Mouse (Mus musculus) cerebellum, postnatal 14 days (tissue): Measurements from ENCODE around the gene Prr5l.

Experiments
- DNase-seq, 2 experiments: peaks; one replicate each; pipeline ENCODE4 v3.0.0; 2021; ENCODE audit warnings: mixed read lengths in 2 of 2

The Prr5l gene

DNA sequence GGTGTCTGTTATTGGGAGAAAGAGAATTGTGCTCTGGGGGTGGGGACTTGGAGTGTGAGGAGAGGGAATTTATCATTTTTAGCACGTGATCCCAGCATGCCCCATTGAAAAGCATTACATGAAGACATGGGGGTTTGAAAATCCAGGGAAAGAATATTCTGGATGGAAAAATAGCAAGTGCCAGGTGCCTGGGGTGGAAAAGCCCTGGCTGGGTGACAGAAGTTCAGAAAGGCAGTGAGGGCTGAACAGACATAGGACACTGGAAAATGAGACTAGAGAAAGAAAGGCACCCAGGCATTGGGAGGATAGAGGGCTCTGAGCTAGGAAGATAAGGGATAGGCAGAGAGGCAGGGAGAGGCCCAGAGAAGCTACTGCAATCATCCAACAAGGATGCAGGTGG, 62.0 kb downstream of the Prr5l start:
- DNase-seq = peak; percentile 39 to 47

DNA sequence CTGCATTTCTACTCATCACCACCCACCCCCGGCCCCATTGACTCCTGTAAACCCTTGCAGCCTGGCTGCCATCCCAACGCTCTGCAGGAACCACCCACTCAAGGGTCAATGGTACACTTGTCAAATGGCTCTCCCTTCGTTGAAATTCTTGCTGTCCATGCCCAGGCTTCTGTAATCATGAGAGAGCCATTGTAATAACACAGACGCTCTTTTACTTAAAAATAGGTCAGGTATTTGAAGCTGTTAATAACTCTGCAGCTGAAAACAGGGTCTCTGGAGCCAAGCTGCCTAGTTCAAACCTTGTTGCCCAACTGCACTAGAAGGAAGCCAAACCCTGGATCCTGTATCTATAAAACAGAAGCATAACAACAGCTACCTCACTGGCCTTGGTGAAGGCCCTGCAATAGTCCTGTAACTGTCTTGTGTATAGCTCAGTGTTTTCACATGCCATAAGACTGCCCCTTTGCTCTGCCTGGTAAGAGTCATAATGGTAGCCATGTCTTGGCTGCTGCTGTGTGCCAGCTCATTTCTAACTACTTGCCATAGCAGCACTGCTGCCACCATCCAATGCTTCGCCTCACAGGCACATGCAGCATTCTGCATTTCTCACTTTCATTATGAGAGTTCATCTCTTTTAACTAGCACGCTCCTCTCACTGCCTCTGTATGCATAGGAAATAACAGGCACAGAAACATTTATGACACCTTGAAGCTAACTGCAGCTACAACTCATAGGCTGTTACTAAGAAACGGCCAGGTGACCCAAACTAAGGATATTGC, 63.7 kb downstream of the Prr5l start:
- DNase-seq = no peak

DNA sequence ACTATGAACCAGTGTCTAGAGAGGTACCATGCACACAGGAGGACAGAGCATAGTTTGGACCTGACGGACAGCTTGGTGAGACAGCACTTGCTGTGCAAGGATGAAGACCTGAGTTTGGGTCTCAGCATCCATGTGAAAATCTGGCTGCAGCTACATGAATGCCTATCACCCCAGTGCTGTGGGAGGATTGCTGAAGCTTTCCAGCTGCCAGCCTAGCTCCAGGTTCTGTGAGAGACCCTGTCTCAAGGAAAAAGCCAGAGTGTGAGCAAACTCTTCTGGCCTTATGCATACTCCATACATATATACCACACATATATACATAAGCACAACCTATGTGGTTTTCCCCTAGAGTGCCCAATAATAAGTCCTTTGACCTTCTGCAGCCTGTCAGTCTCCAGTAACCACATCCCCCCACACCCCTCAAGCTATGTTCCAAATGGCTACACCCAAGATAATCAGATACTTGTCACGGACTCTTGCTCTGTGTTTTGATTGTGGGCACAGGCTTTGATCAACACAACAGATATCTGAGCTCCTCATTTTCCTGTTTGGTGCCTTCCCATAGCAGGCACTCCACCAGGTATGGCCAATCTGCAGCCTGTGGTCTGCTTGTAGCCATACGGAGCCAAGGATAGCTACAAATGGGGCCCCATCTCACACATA, 66.0 kb downstream of the Prr5l start:
- no peak for DNase-seq

DNA sequence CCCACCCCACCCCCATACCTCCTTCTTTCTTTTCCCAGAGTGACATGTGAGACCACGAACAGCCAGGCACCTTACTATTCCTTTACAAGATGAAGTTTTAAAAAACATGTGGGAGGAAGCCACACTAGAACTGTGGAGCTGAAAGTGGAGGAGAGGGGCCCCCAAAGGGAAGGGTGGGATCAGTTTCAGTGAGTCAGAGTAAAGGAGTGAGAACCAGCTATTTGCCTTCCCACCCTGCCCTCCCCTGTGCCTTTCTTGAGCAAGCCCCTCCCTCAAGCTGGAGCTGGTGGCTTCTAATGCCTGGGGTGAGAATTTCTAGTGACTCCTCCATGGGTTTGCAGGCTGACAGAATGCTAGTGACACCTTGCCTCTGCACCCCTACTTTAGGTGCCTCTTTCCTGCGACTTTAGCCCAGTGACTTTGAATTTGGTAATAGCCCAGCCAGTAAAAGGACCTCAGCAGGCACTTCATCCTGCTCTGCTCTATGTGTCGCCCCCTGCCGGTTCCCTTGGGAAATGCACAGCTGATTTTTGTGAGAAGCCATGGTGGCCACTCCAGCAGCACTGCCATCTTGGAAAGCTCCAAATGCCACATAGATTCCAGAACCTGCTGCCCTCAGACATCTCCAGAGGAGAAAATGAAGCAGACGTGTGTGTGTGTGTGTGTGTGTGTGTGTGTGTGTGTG, 67.4 kb downstream of the Prr5l start:
- DNase-seq = peak; percentile 16 to 50

DNA sequence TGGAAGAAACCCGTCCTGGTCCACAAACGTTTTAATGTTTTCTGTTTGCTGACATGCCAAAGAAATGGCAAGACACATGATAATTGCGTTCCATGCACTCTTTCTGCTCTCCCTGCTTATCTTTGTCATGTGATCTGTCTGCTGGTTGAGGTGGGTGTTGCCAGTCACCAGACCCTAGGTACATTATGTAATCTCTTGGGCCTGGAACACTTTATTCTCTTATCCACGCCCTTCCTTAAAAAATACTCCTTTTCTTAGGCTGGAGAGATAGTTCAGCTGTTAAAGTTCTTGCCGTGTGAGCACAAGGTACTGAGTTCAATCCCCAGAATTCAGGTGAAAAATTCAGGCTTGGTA, 68.6 kb downstream of the Prr5l start:
- no peak for DNase-seq

DNA sequence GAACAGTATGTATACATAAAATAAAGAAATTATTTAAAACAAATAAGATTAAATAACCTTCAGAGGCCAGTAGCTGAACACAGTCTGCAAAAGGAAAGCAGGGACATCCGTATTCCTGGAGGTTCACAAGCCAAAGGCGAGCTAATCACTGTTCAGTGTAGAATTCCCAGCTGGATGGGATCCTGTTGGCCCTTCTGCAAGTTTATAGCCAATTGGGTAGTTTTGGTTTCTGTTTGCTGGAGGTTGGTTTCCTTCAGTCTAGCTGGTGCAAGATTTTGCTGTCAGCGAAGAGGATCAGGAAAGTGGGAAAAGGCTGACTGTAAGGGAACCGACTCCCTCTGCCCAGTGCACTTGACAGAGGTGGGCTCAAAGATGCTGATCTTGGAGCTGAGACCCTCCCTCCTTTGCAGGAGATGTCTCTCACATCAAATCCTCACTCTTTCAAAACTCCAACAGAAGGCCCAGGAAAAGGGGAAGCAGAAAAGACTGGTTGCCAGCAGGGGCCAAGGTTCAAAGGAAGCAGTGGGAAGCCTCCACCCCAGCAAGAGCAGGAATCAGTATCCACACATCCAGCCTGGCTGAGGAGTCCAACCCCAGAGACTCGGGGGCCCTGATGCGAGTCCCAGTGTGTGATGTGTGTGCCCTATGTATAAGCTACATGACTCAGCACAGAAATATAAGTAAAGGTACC, 69.1 kb downstream of the Prr5l start:
- no peak for DNase-seq

DNA sequence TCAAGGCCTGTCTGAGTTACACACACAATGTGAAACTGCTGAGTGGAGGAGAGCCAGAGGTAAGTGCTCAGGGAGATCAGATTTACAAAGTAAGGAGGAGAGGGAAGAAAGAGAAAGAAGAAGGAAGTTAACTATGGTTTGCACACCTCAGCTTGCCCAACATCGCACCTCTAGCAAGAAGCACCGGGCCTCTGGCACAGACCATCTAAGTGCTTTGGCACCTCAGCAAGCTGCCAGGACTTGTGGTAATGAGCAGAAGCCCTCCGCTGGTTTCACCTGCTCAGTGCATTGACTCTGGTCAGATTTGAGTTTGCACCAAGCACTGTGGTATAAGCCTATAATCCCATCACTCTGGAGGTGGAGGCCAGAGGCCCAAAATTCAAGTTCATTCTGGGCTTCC, 70.9 kb downstream of the Prr5l start:
- DNase-seq = no peak

DNA sequence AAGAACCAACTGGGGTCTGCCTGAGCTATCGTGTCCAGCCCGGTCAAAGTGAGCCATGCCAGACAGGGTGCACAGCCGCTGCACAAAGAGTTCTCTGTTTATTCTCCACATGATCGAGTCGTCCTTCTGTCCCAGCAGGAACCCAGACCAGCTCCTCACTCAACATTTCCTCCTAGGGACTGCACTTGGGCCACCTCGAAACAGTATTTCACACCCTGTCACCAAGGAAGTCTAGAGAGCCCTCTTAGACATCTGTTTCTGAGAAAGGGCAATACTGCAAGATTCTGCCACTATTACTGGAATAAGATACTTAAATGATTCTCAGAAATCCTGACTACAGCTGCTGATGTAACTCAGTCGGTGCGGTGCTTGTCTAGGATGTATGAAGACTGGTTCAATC, 72.1 kb downstream of the Prr5l start:
- no peak for DNase-seq

DNA sequence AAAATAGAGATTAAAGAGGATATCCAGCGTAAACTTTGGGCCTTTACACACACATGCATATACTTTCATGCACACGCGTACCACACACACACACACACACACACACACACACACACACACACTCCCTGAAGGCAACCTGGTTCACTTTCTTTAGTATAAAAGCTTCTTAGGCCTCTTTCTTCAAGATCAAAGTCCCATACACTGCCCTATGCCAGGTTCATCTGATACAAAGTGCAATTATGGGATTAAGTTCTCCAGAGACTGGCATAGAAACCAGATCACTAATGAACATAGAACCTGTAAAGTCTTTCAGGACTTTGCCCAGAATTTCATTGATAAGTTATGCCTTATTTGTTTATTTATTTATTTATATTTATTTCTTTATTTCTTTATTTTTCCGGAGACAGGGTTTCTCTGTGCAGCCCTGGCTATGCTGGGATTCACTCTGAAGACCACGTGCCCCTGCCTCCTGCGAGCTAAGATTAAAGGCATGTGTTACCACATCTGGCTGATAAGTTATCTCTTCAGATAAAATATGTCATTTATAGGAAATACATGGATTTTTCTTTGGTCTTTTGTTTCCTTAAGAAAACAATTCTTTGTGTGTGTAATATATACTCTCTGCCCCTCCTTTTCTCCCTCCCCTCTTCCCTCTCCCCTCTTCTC, 73.1 kb downstream of the Prr5l start:
- DNase-seq = no peak

DNA sequence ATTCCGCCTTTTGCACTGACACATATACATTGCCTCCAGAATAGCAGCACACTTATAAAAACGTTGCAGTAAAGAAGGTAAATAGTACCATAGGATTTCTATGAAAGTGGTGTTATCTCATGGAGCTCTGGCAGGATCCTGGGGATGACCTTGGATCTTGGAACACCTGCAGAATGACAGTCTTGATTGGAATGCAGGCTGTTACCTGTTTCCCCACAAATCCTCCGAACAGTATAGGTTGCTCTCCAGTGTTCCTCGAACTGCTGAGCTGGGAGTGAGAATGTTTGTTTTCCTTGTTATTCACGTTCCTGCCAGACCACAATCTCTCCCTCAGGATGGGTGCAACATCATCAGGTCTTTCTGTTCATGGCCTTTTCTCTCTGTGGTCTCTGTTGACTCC, 75.1 kb downstream of the Prr5l start:
- DNase-seq = no peak

DNA sequence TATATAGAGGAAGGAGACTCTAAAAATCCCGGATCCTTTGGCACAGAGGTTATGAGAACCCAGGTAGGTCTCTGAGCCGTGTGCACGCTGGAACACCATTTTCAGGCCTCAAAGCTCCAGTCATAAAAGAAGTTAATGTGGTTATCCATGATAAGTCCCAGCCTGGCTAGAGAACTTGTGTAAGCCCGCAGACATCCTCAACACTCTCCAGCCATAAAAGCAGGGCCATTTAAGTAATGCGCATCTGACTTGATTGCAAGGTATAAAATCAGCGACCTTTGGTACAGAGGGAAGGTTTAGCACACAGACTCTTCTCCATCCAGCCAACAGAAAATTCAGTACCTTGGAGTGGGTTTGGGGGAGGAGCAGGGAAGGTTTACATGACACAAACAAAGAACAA, 80.6 kb downstream of the Prr5l start:
- DNase-seq = no peak

DNA sequence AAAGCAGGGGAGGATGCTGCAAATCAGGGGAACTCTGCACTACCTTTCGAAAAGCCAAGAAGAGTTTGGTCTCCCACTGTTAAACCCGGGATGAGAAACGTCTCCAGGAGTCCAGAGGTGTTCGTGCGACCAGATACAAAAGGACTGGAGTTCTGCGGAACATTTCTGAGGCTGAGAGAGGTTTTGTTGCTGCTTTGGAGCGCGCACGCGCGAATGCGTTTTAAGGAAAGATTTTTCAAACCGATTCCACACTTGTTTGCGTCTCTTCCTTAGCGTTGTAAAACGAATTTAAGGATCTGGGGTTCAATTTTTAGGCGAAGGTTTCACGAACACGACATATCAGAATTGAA, 85.0 kb downstream of the Prr5l start:
- DNase-seq = no peak

DNA sequence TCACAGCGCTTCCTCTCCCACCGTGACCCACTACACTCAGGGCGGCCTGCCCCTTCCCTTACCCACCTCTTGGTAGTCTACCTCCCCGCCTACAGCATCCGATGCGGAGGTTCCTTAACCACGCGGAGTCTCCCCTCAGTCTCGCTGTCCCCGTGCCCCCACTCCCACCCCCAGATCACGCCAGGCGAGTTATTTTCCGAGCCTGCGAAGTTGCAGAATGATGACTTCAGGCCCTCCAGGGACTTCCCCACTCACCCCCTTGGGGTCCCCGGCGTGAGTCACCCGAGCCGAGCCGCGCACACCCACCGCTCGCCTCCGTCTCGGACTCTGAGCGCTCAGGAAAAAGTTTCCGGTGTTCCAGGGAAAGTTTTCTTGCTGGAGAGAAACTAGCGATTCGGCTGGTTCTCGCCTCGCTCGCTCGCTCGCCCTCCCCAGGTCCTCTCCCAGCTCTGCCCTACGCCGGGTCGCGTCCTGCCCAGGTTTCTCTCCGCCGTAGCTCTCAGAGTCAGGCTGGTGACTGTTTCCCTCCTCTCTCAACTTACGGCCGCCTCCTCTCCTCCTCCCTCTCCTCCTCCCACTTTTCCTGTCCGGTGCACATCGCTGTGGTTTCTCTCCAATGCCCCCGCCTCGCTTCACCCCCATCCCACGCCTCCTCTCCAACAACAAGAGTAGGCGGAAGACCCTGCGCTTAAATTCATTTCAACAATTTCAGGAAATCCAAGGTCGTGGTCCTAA, 85.5 kb downstream of the Prr5l start:
- peak in 1 of 2 experiments; percentile 8 for DNase-seq

DNA sequence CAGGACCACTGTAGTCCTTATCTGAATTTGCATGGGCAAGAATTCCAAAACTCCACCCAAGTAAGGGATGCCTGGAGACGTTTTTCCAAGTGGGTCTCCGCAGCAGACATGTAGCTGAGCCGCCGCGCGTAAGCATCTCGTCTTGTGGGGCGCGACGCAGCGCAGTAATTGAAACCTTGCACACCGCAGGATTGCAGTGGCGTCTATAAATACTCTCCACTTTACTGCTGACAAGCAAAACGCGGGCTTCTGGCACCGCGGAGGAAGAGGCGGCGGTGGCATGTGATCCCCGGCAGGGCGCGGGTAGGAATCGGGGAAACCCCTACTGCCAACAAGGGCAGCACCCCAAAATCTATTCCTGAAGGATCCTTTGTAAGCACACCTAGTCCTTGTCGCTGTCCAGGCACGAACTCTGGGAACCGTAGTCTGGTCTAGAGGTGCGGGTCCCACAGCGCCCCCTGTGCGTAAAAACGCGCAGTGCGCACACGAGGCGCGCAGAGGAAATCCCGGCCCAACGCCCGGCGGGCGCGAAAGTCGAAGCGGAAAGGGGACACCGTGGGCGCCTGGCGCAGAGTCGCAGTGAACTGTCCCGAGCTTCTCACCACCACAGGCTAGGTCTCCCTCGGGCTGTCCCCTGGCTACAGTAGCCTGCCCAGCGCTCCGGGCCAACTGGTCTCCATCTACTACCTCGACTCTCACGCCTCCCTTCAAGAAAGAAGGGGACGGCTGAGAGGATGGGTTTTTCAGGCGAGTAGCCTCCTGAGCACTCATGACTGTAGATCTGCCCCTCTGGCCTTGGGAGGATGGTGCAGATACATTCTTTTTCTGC, 86.3 kb downstream of the Prr5l start:
- DNase-seq = peak; percentile 74 to 80

DNA sequence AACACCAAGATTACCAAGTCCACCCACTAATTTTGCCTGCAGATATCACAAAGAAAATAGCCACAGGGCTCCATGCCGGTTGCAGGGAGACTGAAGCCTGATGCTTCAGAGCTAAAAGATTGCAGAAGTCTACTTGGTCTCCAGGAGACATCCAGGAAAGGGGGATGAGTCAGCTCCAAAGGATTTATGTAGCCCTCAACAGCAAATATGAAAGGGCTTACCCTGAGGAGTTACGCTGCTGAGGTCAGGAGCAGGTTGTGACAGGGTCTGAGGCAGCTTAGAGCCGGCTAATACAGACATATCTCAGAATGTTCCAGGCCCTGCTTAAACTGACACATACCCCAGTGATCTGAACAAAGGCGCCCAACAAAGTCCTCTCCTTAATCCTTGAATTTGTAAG, 90.7 kb downstream of the Prr5l start:
- DNase-seq = no peak

DNA sequence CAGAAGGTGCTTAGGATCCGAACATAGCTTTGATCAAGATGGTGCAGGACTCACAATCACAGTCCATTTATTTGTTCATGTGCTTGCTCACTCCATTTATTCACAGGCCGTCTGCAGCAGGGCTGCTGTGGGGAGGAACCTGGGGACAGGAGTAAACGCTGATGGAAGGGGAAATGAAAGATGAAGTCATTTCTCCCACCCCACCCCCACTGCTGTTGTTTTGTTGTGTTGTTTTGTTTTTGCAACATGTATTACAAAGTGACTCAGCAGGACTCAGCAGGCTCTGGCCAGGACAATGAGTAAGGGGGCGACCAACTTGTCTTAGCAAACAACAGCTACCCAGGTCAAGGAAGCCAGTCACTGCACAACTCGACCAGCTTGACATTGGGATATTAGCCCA, 99.6 kb downstream of the Prr5l start:
- DNase-seq = no peak

DNA sequence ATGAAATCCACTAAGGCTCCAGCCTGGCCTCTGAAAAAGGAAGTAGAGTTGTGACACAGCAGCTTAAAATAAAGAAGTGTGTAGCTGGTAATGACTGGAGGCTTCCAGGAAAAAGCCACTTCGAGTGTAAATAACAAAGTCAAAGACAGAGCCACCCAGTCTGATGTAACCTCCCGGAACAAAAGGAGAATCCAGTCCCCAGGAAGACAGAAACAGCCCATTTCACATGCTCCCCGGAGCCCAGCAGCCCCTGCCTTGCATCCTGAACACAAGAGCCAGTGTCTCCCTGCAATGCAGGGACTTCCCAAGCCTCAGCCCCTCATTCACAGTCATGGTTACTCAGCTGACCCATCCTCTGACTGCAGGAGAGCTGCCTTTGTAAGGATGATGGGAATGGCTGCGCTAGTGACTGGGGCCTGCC, 101.5 kb downstream of the Prr5l start:
- no peak for DNase-seq

DNA sequence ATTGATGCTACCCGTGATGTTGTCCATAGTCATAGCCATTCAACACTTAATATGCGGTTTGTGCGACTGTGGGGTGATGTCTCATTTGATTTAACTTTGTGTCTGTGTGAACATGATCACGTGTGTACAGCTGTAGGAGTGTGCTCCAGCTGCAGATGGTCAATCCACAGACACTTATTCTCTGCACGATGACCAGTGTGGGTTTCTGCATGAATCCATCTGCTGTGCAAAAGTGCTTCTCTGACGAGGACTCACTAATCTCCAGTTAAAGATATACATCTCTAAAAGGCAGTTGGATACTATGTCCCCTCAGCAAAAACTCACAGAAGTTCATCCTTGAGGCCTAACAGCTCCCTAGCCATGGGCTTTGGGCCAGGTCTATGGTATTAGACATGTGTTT, 104.7 kb downstream of the Prr5l start:
- no peak for DNase-seq

DNA sequence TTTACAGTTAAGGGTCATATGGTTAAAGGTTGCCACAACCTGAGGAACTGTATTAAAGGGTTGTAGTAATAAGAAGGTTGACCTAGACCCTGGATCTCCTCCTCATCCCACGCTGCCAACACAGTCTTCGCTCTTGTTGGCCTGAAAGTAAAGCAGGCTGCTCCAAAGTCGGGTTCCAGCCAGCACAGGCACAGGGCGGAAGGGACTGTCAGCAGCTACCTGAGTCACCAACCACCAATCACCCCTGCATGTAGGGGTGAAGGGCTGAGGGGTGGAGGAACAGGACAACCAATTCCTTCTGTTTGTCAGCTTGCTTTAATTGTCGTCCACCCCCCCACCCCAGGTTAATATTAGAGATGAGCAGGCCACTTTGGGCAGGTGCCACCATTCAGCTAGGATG, 119.3 kb downstream of the Prr5l start:
- no peak for DNase-seq

DNA sequence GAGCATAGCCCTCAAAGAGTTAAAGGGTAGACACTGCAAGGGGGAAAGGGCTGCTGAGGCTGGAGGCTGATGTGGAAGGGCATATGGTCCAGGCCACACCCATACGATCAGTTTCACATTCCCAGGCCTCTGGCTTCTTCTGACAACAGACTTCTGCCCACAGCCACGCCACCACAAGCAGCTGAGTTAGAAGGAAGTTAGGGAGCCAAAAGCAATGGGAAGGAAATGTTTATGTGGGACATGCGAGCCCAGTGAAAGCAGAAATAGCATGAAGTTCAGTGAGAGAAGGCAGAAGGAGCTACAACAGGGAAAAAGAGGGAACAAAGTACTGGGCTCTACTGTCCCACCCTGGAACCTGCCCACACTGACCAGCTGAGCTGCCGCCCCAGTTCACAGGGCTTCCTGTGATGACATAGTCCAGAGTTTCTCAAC, 119.9 kb downstream of the Prr5l start:
- no peak for DNase-seq

DNA sequence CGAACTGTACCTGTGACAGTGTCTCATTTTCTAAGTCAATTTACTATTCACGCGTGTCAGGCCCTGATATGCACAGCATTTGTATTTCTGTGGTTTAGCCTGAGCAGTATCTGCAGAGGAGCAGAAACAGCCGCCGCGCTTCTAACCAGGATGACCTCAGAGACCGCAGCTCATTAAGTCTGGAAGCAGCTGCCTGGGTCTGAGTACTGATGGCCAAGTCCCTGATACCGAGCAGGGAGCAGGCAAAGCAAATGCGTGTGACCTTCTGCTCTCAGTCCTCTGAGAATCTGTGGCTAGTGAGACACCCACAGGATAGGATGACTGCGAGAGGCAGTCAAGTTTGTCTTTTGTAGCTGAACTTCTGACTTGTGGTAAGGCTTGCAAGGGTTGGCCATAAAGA, 120.4 kb downstream of the Prr5l start:
- DNase-seq = no peak
